Mouse (Mus musculus) liver, embryonic 14.5 days (tissue): ENCODE data around the gene A630001G21Rik.

Experiments used
- CTCF ChIP-seq: IDR thresholded peaks from 2 replicates; pipeline ENCODE4 v1.5.1; 2016; ENCODE audit warnings: antibody characterized with exemption, low read depth, control low read depth
- EP300 ChIP-seq: IDR thresholded peaks from 2 replicates; pipeline ENCODE4 v1.6.1; 2016; ENCODE audit warnings: antibody characterized with exemption, low read depth

GRCm38 (mm10) chr1:85802517-85802916 is 24.1 kb upstream of the A630001G21Rik start:
- no peak for TF ChIP-seq CTCF
- no peak for TF ChIP-seq EP300
